In the genomic region with DNA sequence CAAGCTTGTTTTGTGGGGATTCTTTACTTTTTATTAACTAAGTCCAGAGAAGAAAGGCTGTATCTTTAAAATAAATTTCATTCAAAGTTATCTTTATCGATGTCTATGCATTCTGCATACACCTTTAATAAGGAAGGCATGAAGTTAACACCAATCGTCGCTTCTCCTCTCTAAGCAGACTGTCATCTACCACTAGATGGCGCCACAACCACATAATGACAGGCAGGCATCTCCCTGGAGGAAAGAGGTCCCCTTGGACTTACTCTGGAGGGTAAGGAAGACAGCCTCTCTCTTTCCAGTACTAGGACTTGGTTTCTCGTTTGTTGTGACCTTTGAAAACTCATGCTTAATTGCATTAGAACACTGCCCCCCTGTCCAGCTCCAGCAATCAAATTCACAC, we compare ENCODE assay signal across 9 mouse cellular contexts. TPM values are rescaled to one million over a fixed set of nuclear protein-coding genes. Genes with fewer than 3 reads are reported as not detected.
DNase-seq lines count a peak whose midpoint lies in the region; ATAC-seq and TF ChIP-seq lines count a peak whose summit lies in the region.
"Had no signal": no experiment of that assay in that cellular context is flagged by ENCODE, and none has a peak within 500 bp of the region (broad histone marks: within the 10 kb centered on the region; RNA-seq: fewer than 3 reads in every experiment).

No protein-coding gene starts in this region.

- H3K79me2 ChIP-seq in MEL (ENCODE audit: control insufficient read depth, insufficient read depth, low read length, poor library complexity), result no peaks in the 10 kb centered on the region

- DNase-seq in B cell, adult 2 months, result peak; percentile 48 to 49
- peak; percentile 71 for DNase-seq in MEL (ENCODE audit: low read depth, low spot score)
- peak; percentile 60 for DNase-seq in cerebellum, adult 8-10 months
- DNase-seq in kidney, postnatal 10 days, result peak; percentile 87
- peak; percentile 55 for DNase-seq in liver, embryonic 11.5 days (ENCODE audit: low spot score)
- DNase-seq in retina, postnatal 7 days (ENCODE audit: low read depth, low spot score), result peak; percentile 75

- no peak overlapping the region for H3K4me3 ChIP-seq in MEL (ENCODE audit: control insufficient read depth in 1 of 2, insufficient read depth in 1 of 2, low read depth in 2 of 2, low read length in 2 of 2)
- no peak overlapping the region for H3K4me3 ChIP-seq in liver, embryonic 11.5 days (ENCODE audit: low read depth, low read length)
- H3K4me3 ChIP-seq: heart, embryonic 15.5 days had no signal

- no peaks in the 10 kb centered on the region for H3K36me3 ChIP-seq in MEL (ENCODE audit: control insufficient read depth in 1 of 2, insufficient read depth in 2 of 2, low read length in 2 of 2)
- no peaks in the 10 kb centered on the region for H3K36me3 ChIP-seq in liver, embryonic 11.5 days (ENCODE audit: control insufficient read depth, insufficient read depth, low read length)
- H3K36me3 ChIP-seq: heart, embryonic 15.5 days had no signal

- no peak overlapping the region for H3K9ac ChIP-seq in MEL (ENCODE audit: control insufficient read depth, low read depth, low read length, poor library complexity, severe bottlenecking)
- no peak overlapping the region for H3K9ac ChIP-seq in liver, embryonic 11.5 days (ENCODE audit: low read depth, low read length)
- H3K9ac ChIP-seq: heart, embryonic 15.5 days had no signal

- no peak overlapping the region for H3K27ac ChIP-seq in MEL (ENCODE audit: control insufficient read depth, low read depth, low read length)
- H3K27ac ChIP-seq in liver, embryonic 11.5 days (ENCODE audit: low read depth, low read length), result no peak overlapping the region
- H3K27ac ChIP-seq: heart, embryonic 15.5 days had no signal

- TF ChIP-seq CTCF in MEL (IDR thresholded peaks at IDR 0.05 in 2 of 3, conservative IDR thresholded peaks at IDR 0.05 in 1 of 3; ENCODE audit: control insufficient read depth in 1 of 3, insufficient read depth in 1 of 3, low read depth in 2 of 3, low read length in 3 of 3, poor library complexity in 1 of 3, severe bottlenecking in 1 of 3), result peak; percentile 66 to 91 (median 80)

- peak; percentile 85 for TF ChIP-seq RAD21 in MEL (IDR thresholded peaks at IDR 0.05; ENCODE audit: low read depth, low read length)

- H3K4me1 ChIP-seq in MEL (ENCODE audit: control insufficient read depth in 1 of 2, insufficient read depth in 2 of 2, low read length in 2 of 2), result no peaks in the 10 kb centered on the region
- H3K4me1 ChIP-seq in liver, embryonic 11.5 days (replicated peaks; ENCODE audit: control insufficient read depth, insufficient read depth, low read length), result 0 out of 2 replicates have a peak, but pooled peaks cover 2% of the 10 kb centered on the region
- H3K4me1 ChIP-seq: heart, embryonic 15.5 days had no signal

- WGBS in liver, embryonic 11.5 days, result 13% methylated on average over 5 of the region's 5 CpGs

- no peak overlapping the region for H3K4me2 ChIP-seq in liver, embryonic 11.5 days
- H3K4me2 ChIP-seq: heart, embryonic 15.5 days had no signal

- no peaks in the 10 kb centered on the region; a peak in 2 of 4 replicates for H3K27me3 ChIP-seq in MEL (ENCODE audit: control insufficient read depth in 1 of 2, insufficient read depth in 2 of 2, low read length in 2 of 2)
- H3K27me3 ChIP-seq in liver, embryonic 11.5 days (replicated peaks; ENCODE audit: control insufficient read depth, insufficient read depth, low read length), result no peaks in the 10 kb centered on the region

- TF ChIP-seq POLR2A in MEL (IDR thresholded peaks at IDR 0.05; ENCODE audit: control insufficient read depth in 1 of 2, insufficient read depth in 1 of 2, low read depth in 1 of 2, low read length in 2 of 2, poor library complexity in 1 of 2), result no peak

- no peak for TF ChIP-seq EP300 in MEL (IDR thresholded peaks at IDR 0.05; ENCODE audit: low read depth in 1 of 2, low read length in 2 of 2)

- peak; percentile 78 for ATAC-seq in frontal cortex, adult (ENCODE audit: low TSS enrichment)
- ATAC-seq in liver, embryonic 11.5 days (replicated peaks; ENCODE audit: low FRiP score), result peak; percentile 76
- no peak for ATAC-seq in inflammation-experienced regulatory T-cells, adult 6 months

- H3K9me3 ChIP-seq in MEL (replicated peaks; ENCODE audit: insufficient read depth, low read length), result no peaks in the 10 kb centered on the region
- no peaks in the 10 kb centered on the region for H3K9me3 ChIP-seq in liver, embryonic 11.5 days (ENCODE audit: control insufficient read depth, low read length)
- H3K9me3 ChIP-seq: heart, embryonic 15.5 days had no signal

TF ChIP-seq in MEL, 35 proteins besides CTCF, POLR2A, EP300 and RAD21:
- TF ChIP-seq KAT2A (conservative IDR thresholded peaks at IDR 0.05; ENCODE audit: low read depth, low read length) (no peak), SMC3 (IDR thresholded peaks at IDR 0.05; ENCODE audit: low read depth, low read length) (peak; percentile 83), NRF1 (IDR thresholded peaks at IDR 0.05; ENCODE audit: insufficient read depth, low read depth, low read length, poor library complexity, severe bottlenecking) (no peak), ZC3H11A (IDR thresholded peaks at IDR 0.05; ENCODE audit: low read depth, low read length) (peak; percentile 75), CHD2 (IDR thresholded peaks at IDR 0.05; ENCODE audit: low read length) (no peak), ZKSCAN1 (IDR thresholded peaks at IDR 0.05; ENCODE audit: low read depth, low read length) (no peak), SIN3A (IDR thresholded peaks at IDR 0.05; ENCODE audit: low read length) (no peak), ETS1 (IDR thresholded peaks at IDR 0.05; ENCODE audit: low read depth, low read length) (no peak), MXI1 (IDR thresholded peaks at IDR 0.05; ENCODE audit: low read depth, low read length) (no peak), MAFK (IDR thresholded peaks at IDR 0.05; ENCODE audit: borderline replicate concordance, low read depth, low read length) (no peak)

RNA-seq across cellular contexts. Expression of a gene that starts 6.7 kb away (rescaled TPM):
- total RNA-seq in MEL (2012; rRNA removed), result not detected in 2 replicates
- polyA plus RNA-seq in MEL (2012; ENCODE audit: insufficient read depth in 1 of 2, insufficient read length in 2 of 2, low read depth in 1 of 2, low replicate concordance in 2 of 2, missing spikeins in 1 of 2), result not detected
- not detected in 2 replicates for polyA plus RNA-seq in liver, embryonic 11.5 days (2014; fragmentation: Nextera tagmentation; extraction: Ambion mirVana)
- polyA plus RNA-seq in inflammation-experienced regulatory T-cells, adult 6 months (2017; shearing (Covaris generic)), result not detected
- polyA plus RNA-seq: heart, embryonic 15.5 days had no signal
